Mouse (Mus musculus): ENCODE data around the gene Casp7.

Casp7 gene

DNA sequence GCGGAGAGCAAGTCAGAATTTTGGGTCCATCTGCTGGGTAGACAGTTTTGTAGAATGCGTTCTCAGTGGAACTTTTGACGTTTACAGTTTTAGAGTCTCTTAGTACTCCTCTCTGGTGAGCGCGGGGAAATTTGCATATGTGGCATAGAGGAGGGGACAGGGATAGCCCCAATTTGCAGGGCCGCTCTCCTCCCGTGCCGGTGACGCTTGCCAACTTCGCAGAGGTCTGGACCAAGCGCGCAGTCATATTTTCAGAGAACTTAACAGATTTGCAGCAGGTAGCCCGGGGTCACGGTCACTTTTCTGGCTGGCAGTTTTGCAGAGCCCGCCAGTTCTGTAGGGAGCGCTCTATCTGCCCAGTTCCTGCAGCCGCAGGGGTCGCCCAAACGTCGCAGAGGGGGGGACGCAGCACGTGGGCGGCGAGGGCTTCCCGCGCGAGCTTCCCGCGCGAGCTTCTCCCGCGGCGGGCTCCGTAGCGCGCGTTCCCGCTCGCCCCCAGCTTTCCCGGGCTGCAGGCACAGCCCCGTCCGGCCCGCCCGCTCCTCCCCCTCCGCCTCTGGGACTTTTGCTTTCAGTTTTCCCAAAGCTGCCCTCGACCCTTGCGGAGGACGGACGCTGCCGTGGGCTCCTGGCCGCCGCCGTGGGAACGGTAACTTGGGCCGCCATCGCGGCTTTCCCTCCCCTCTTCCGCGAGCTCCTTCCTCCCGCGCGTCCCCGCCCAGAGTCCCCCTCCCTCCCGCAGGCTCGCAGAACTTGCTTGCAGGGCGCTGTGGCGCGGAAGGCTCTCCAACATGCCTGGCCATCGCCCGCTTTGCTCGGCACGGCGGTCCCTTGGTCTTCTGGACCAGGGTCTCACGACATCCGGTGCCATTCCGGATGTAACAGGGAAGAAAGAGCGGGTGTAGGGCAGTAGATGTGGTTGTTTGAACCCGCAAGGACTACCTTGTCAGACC is at the start of gene Casp7:
Gene Casp7, plus strand, starts transcription at position 461 of the 953 bp plus-strand sequence.
- CTCF ChIA-PET = no interaction called here
- POLR2A ChIA-PET = interaction anchor here in 3 of 4 experiments (0.6 to 1.7 kb wide), 8 partner anchors 8 to 29 kb away, joined by 3 to 4 read pairs (median 3); no protein-coding TSS in a partner anchor

DNA sequence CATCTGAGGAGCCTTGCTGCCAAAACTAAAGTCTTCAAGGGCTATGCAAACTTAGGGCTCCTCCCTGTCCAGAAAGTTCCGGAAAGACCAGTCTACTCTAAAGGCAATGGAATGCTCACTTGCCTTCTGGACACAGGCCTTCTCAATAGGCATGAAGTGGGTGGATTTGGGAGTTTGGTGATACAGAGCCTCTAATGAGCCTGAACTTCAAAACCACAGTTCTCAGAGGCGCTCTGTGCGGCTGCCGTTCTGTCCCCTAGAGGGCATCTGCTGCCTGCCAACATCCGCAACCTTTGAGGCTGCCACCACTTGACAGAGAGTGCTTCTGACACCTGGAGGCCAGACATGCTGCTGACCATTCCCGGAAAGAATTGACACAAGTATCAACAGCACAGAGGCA is 47.6 kb upstream of the Casp7 start:
- POLR2A ChIA-PET = no interaction called here
- CTCF ChIA-PET = no interaction called here

DNA sequence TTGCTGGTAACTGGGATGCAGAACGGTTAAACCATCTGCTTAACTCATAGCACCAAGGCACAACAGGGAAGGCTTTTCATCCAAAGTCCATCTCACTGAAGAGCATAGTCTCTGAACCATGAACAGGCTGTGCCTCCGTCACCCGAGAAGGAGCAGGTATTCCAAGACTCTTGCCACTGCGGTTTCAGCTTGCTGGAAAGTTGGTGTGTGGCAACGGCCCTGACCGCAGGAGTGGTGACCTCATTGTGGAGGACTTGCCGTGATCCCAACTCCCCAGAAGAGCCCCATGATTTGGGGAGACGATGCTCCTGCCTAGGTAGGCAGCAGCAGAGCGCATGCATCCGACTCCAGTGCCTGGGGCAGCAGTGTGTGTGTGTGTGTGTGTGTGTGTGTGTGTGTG is 43.2 kb upstream of the Casp7 start:
- POLR2A ChIA-PET = no interaction called here
- CTCF ChIA-PET = interaction anchor here in 2 of 4 experiments (0.6 to 0.8 kb wide), 3 partner anchors 51 to 676 kb away, joined by 3 to 20 read pairs (median 6); no protein-coding TSS in a partner anchor

DNA sequence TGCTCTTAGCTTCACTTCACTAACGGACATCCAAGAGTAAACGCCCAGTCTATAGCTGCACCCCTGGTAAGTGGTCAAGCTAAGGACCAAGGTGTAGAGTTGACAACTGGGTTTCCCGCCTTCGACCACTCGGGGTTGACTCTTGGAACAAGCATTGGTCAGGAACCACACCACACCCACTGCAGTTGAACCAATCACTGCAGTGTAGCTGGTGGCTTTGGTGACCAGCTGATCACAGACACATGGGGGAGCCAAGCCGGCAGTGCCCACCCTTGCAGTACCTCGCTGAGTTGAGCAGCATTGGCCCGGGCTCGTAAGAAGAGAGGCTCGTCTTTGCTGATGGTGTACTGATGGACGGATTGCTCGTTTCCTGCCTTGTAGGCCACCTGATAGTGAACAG is 41.7 kb upstream of the Casp7 start:
- POLR2A ChIA-PET = no interaction called here
- CTCF ChIA-PET = interaction anchor here in 1 of 4 experiments (0.6 to 0.7 kb wide), 2 partner anchors 39 to 458 kb away, joined by 3 read pairs; no protein-coding TSS in a partner anchor

DNA sequence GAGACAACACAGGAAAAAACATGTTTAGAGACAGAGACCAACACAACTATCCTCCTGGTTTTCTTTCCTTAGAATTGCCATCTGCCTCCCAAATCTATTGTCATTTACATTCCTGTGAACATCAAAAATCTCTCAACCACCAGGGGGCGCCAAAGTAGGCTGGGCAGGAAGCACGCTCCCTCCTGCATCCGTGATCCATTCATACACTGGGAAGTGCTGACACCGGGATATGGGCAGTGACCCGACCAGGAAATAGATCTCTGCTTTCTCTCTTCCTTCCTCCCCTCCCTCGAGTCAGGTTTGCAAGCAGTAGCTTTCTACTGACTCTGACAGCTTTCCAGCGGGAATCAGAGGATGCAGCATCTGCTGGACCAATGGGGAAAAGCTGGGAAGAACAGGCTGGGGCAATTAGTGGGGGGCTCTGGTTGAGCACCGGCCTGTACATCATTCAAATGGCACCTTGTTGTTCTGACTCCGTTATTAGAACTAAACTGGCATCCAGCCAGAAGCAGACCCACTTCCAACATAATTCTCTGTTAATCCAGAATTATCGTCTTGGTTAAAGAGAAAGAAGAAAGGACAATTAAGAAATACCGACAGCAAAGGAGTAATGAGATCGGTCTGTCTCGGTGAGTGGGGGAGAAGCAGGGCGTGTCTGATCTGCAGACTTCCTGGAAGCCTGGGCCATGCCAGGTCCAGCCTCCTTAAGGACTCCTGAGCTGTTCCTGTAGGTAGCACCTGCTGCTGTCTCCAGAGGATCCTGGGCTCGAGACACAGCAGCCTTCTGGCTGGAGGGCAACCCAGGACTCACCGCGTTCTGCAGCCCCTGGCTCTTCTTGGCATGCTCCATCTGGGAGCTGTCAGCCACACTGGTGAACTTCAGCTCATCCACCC is 40.2 kb upstream of the Casp7 start:
- ChIA-PET CTCF (interaction anchor here in 3 of 4 experiments (0.5 to 1.4 kb wide), 6 partner anchors 9 to 1038 kb away, joined by 3 to 5 read pairs (median 3); no protein-coding TSS in a partner anchor), POLR2A (interaction anchor here in 3 of 4 experiments (0.5 to 1.2 kb wide), 4 partner anchors 27 to 1062 kb away, joined by 3 read pairs; no protein-coding TSS in a partner anchor)

DNA sequence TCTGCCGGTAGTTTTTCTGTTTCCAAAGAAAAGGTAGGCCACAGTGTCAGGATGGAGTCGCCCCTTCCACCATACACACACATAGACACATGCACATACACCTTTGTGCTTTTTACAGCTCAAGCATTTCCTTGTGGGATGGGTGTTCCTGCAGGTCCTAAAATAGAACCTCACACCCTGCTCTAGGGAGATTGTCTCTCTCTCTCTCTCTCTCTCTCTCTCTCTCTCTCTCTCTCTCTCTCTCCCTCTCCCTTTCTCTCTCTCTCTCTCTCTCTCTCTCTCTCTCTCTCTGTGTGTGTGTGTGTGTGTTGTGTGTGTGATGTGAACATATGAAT is 39.6 kb upstream of the Casp7 start:
- POLR2A ChIA-PET = interaction anchor here in 3 of 4 experiments (0.5 to 1.2 kb wide), 4 partner anchors 27 to 1061 kb away, joined by 3 read pairs; no protein-coding TSS in a partner anchor
- CTCF ChIA-PET = interaction anchor here in 2 of 4 experiments (0.6 to 1.4 kb wide), 4 partner anchors 19 to 684 kb away, joined by 3 to 5 read pairs (median 4); no protein-coding TSS in a partner anchor

DNA sequence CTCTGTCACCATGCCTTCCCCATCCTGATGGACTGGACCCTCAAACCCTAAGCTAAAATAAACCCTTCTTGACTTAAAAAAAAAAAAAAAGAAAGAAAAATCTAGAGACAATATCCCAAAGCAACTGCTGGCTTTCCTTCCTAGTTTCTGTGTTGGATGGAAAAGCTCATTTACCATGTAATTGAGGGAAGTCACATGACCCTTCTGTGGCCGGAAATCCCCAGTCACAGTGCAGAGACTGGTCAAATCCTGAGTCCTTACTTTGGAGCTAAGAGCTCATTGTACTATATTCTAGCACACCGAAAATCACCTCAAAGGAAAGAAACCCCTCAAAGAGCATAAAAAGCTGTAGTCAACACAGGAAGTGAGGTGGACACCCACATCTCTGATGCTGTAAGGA is 38.0 kb upstream of the Casp7 start:
- CTCF ChIA-PET = interaction anchor here in 1 of 4 experiments (0.6 kb wide), 2 partner anchors 64 to 231 kb away, joined by 3 to 4 read pairs; no protein-coding TSS in a partner anchor

DNA sequence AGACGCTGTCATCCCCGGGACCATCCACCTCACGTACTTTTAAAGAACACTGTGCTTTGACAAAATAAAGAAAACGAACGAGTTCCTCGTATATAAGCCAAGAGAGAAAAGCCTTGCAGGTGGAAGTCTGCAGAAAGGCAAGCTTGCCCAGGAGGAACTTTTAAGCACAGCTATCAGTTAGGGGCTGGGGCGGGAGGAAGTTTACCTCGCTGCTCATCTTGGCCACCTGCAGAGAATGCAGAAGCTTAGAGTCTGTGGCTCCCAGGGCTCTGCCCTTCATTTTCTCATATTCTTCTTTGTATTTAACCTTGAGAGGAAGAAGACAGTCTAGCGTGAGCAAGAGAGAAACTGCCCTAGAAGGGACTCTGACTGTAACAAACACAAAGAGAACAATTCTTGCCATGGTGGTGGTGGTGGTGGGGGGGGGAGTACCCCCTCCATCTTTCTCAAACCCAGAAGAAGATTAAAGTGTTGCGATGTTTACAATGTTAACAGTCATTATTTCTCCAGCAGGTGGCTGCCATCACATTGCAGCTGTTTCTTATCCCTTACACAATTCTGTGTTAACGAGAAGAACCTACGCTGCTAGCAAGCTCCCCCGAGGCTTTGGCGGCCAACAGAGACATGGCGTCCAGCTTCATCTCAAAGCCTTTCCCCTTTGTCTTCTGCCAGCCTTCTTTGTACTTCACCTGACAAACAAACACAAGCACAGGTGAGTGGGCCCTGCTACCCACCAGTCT is 33.0 kb upstream of the Casp7 start:
- CTCF ChIA-PET = interaction anchor here in 2 of 4 experiments (0.7 to 1.4 kb wide), 3 partner anchors 13 to 18 kb away, joined by 4 to 5 read pairs (median 5); no protein-coding TSS in a partner anchor
- POLR2A ChIA-PET = interaction anchor here in 2 of 4 experiments (0.7 to 1.5 kb wide), 3 partner anchors 12 to 863 kb away, joined by 4 read pairs; no protein-coding TSS in a partner anchor

More for the DNA sequence above, 38.0 kb upstream of the Casp7 start:
- POLR2A ChIA-PET = interaction anchor here in 2 of 4 experiments (0.6 kb wide), 3 partner anchors 43 to 216 kb away, joined by 3 to 4 read pairs (median 3); no protein-coding TSS in a partner anchor

DNA sequence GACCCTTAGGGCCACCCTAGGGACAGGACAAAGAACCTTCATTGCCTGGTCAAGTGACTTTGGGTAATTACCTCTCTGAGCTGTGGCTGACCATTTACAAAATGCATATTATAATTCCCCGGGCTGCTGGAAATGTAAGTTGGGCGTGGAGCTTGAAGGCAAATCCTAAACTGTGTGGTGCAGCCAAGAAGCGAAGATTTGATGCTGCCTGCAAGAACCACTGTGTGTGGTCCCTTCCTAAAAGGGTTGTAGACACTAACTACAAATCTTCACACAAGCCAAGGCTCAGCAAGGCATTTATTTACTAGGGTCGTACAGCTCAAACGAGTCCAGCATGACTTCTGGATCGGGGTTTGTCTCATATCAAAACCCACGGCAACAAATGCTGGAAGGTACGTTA is 32.4 kb upstream of the Casp7 start:
- ChIA-PET CTCF (interaction anchor here in 1 of 4 experiments (0.7 kb wide), 1 partner anchor 14 kb away, joined by 5 read pairs; no protein-coding TSS in a partner anchor), POLR2A (no interaction called here)

DNA sequence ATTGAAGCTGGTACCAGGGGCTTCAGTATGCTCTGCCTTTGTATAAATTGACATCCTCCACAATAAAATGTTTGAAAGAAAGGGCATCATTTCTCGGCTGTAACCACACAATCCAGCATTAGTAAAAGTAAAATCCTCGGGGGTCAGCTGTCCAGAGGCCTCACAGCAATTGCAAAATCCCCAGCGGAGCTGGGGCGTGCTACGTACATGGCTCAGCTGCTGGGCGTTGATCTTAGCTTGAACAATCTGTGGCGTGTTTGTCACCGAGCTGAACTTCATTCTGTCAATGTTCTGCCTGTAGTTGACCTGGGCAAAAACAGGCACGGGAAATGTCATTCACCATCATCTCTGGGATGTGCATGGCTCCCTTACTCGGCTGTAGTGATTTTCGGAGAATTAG is 30.8 kb upstream of the Casp7 start:
- POLR2A ChIA-PET = interaction anchor here in 1 of 4 experiments (0.9 kb wide), 1 partner anchor 8 kb away, joined by 4 read pairs; no protein-coding TSS in a partner anchor
- CTCF ChIA-PET = interaction anchor here in 3 of 4 experiments (0.7 to 1.4 kb wide), 3 partner anchors 9 to 74 kb away, joined by 3 to 4 read pairs (median 3); no protein-coding TSS in a partner anchor

DNA sequence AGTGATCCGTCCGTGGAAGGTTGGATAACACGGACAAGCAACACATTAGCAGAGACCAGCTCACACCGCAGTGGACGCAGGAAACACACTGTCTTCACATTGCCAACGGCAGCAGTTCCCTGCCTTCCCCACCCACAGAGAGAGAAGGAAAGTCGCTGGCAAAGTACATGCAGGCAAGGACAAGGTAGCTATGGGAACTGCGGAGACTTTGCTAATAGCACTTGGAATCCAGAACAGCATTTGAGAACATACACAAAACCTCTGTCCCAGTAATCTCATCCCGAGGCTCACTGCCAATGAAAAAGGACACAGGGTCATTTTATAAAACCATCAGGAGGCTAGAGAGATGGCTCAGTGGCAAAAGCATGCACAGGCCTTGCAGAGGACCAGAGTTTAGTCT is 30.3 kb upstream of the Casp7 start:
- POLR2A ChIA-PET = interaction anchor here in 1 of 4 experiments (0.9 kb wide), 1 partner anchor 9 kb away, joined by 4 read pairs; no protein-coding TSS in a partner anchor
- CTCF ChIA-PET = interaction anchor here in 1 of 4 experiments (1.4 kb wide), 1 partner anchor 15 kb away, joined by 4 read pairs; no protein-coding TSS in a partner anchor

DNA sequence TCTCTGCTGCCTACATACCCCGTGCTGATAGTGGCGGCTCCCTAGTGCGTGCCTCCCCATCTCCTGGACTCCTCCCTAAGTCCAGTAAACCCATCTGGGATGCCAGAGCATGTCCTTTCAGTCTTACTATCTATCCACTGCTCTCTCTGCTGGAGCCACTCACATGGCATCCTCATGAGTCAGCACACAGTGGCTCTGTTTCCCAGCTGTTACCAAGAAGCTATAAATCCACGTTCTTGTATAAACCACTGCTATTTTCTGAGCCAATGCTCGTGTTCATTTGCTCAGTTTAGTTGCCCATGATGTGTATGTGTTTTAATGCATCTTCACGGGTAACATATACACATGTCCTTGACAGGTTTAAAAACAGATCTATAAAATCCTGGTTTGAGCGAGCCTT is 29.2 kb upstream of the Casp7 start:
- ChIA-PET POLR2A (no interaction called here), CTCF (no interaction called here)

DNA sequence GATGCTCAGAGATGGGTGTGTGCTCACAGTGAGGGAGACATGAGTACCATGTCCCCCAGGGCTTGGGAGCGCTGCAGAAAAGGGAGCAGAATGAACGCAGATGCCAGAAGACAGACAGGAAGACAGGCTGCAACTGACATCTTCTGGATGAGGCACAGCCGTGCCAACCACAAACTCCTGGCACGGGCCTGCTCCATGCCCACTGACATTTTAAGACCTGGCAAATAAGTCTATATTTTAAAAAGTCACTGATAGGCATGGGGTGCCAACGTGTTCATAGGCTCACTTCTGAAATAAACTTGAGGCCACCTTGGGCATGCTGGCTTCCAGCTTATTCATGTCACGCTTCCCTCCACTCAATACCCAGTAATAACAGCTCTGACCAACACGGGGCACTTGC is 28.0 kb upstream of the Casp7 start:
- ChIA-PET POLR2A (interaction anchor here in 1 of 4 experiments (0.6 kb wide), 1 partner anchor 171 kb away, joined by 4 read pairs; no protein-coding TSS in a partner anchor), CTCF (no interaction called here)

DNA sequence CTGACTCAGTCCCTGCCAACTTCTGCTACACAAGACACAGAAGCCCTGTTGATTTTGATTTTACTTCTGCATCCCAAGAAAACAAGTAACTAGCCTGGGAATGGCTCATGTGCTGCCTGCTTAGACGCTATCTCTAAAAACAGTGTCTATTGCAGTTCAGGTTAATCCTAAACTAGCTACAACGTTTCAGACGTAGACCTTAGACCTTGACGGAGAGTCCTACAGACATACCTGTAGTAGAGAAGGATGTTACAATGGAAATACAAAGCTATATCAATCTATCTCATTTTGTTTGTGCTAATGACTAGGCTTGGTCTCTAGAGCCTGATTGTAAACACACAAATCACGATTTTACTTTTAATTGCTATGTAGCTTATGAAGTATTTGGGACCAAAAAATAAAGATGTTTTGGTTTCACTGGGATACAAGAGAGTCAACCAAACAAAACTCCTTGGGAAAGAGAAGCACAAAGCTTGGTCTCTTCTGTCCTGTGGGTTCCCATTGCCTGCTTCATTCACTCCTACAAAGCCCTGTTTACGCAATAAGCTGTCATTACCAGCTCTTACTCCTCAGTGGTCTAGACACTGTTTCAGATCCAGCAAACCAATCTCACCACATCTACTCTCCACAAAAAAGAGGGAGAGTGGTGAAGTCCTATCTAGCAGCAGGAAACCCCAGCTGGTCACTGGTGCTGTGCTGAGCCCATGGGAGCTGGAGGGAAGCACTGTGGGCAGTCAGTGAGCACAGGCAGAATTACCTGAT is 26.4 kb upstream of the Casp7 start:
- POLR2A ChIA-PET = no interaction called here

DNA sequence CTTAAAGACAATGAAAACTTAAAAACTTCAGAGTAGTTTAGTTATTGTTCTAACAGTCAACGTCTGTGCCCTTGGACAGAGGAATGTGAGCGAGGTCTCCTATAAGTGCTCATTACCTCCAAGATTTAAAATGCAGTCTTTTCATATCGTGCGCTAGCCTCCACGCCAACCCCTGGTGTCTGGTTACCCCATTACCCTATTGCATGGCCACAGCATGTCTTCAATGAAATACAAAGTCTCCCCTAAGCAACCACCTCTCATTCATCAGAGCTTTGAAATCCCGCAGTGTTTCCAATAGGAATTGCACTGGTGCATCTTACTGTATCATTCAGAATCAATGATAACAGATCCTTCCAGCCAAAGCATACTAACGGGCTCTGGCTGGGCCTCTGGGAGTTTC is 24.7 kb upstream of the Casp7 start:
- POLR2A ChIA-PET = no interaction called here
- CTCF ChIA-PET = no interaction called here

More for the DNA sequence above, 26.4 kb upstream of the Casp7 start:
- CTCF ChIA-PET = interaction anchor here in 1 of 4 experiments (1.0 kb wide), 1 partner anchor 18 kb away, joined by 4 read pairs; no protein-coding TSS in a partner anchor

DNA sequence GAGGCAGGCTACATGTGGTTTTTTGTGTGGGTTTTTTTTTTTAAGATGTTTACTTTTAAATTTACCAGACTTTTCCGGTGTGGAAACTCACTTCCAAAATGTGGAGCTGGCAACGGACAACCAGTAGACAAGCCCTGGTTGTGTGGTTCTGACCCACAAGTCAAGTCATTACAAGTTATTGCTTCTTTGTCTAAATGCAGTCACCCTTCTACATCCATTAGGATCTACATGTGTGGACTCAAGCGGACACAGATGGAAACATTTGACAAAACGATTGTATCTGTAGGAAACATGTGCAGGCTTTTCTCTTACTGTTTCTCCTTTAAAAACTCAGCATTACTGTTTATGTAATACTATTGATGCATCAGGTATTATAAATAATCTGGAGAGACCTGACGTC is 23.7 kb upstream of the Casp7 start:
- POLR2A ChIA-PET = no interaction called here

DNA sequence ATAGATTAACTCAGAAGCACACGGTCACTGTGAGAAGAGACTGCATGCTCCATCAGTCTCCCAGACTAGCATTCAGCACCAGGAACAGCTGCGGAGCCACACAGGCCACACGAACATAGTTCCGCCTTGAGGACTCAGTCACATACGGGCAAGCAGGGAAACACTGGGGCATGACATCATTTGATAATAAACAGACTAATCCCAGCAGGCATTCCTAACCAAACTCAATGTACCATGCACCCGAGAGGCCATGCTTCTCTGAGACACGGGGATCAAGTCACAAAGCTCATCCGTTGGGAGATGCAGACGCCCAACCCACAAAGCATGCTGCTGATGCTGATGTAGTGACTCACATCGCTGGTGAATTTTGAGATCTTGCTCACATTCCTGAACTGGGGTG is 22.9 kb upstream of the Casp7 start:
- ChIA-PET CTCF (no interaction called here), POLR2A (no interaction called here)

More for the DNA sequence above, 23.7 kb upstream of the Casp7 start:
- CTCF ChIA-PET = interaction anchor here in 1 of 4 experiments (0.7 kb wide), 1 partner anchor 36 kb away, joined by 3 read pairs; no protein-coding TSS in a partner anchor
